Mouse (Mus musculus): Measurements from ENCODE around the gene Scml4.

Scml4 gene

GRCm38 (mm10) chr10:42860159-42860911 is at the start of gene Scml4:
TSS of gene Scml4 (plus strand) at chr10:42860370.
- no peak for DNase-seq

DNA sequence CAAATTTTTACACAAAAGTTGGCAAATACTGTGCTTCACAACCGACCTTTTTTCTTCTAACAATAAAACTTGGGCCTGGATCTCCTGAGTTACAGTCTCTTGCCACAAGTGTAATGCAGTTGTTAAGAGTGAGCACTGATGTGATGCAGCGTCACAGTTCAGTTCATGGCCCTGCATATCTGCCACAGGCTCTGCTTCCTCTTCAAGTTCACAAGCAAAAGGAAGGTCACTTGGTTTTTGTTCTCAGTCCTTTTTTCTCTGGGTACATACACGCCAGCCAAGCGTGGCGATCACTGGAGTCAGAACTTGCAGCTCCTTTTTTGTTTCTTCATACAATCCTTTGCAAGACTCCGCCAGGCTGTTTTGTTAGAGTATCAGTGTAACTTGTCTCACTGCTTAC is 34.2 kb upstream of the Scml4 start:
- no peak for DNase-seq

GRCm38 (mm10) chr10:42827155-42827554 is 33.0 kb upstream of the Scml4 start:
- DNase-seq = no peak

- DNase-seq = no peak
Measured at GRCm38 (mm10) chr10:42830007-42830406, 30.2 kb upstream of the Scml4 start.

DNA sequence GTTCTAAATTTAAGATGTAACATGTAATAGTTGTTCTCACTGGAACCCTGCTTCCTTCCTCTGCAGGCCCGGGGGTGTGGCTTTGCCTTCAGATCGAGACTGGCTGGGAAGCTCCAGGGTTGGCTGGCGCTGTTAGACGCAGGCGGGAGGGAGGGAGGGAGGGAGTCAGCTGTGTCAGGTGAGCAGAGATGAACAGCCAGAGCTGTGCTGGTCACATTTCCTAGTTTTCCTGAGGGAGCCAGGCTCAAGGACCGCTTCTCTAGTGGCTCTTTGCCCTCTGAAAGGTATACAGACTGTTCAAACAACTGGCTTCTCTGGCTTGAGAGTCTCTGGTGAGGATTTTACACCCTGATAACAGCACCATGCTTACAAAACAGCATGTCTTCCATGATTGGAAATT is 29.8 kb upstream of the Scml4 start:
- DNase-seq = no peak

GRCm38 (mm10) chr10:42832677-42833076 is 27.5 kb upstream of the Scml4 start:
- DNase-seq = peak in 1 of 2 experiments; percentile 12

GRCm38 (mm10) chr10:42833871-42834727 is 26.1 kb upstream of the Scml4 start:
- no peak for DNase-seq

DNA sequence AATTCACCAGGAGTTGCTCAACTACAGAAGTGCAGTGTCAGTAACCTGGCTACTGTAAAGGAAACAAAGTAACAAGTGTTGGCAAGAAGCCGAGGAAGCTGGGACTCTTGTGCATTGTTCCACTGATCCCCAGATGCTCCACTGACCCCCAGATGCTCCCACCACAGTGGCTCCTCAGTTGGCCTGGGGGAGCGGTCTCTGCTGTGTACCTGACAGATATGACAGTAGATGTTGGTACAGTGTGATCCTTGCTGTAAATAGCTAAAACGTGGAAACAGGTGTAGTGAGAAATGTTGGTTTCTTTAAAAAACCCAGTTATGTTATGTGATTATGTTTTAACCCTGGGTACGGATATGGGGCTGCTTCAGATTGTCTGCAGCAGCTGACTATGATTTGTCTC is 22.1 kb upstream of the Scml4 start:
- no peak for DNase-seq

GRCm38 (mm10) chr10:42838736-42839135 is 21.4 kb upstream of the Scml4 start:
- no peak for DNase-seq

DNA sequence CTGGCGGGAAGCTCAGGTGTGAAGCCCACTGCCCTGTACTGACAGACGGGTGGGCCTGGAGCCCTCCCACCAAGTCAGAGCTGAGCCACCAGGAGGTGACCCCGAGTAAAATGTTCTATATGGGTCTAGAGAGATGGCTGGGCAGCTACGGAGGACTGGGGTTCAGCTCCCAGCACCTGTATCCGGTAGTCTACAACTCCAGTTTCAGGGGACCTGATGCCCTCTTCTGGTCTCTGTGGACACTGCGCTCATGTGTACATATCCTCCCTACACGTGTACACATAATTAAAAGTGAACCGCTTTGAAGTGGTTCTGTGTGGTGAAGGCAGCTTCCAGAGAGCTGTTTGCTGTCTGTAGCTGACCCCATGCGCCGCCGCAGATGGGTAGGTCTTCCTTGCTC is 20.1 kb upstream of the Scml4 start:
- DNase-seq = no peak

DNA sequence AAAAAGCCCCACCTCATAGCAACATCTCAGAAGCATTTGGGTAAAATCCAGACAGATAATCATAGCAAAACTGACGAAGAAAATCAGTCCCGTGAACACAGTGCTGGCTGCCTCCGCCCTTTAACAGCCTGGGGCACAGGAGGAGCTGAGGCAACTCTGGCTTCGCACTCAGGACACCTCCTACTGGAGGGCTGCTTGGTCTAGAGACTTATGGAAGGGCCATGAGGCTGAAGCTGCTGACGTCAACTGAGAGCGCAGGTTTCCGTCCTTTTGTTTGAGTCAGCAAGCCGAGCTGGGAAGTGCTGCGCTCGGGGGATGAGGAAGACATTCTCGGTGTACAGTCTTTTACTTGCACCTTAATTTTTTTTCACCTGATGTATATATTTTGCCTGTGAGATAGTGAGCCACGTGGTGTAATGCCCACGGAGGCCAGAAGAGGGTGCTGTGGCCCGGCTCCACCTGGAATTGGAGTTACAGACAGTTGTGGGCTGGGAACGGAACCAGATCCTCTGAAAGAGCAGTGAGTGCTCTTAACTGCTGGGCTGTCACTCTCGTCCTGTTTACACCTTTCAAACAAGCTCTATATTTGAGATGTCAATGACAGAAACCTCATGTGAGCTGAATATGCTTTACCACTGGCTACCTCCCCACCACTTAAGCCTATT is 18.5 kb upstream of the Scml4 start:
- peak in 1 of 2 experiments; percentile 36 for DNase-seq

GRCm38 (mm10) chr10:42842358-42842757 is 17.8 kb upstream of the Scml4 start:
- DNase-seq = peak; percentile 70 to 81

DNA sequence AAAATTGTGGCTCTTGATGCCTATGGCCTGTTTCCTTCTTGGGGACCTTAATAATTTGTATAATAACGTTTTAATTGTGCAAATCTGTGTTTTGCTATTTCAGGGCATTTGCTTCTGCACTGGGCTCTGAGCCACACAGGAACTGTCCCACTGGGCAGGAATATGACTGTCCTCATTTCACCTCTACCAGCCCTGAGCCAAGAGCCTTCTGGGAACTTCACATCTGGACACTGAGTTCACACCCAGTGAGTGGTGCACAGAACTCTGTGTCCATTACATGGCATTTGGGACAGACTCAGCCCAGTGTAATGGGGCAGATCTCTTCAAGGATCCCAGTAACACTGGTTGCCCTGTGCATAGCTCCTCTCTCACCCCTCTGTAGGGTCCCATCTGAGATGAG is 16.8 kb upstream of the Scml4 start:
- peak; percentile 29 to 36 for DNase-seq

DNA sequence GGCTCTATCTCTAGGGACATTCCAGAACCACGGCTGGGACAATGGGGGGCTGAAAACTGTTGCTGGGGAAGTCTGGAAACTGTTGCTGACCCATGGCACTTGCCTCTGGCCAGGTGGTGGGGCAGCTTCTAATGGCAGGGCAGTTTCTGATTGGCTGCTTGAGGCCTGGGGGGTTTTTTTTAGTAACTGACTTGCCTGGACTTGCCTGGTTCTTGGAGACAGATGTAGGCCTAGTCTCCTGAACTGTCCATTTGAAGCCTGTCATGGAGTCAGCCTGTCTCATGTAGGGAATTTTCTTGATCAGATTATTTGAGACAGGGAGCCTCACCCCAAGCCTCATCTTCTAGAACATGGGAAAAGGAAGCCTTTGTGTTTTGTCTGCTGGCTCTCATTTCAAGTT is 14.7 kb upstream of the Scml4 start:
- no peak for DNase-seq

DNA sequence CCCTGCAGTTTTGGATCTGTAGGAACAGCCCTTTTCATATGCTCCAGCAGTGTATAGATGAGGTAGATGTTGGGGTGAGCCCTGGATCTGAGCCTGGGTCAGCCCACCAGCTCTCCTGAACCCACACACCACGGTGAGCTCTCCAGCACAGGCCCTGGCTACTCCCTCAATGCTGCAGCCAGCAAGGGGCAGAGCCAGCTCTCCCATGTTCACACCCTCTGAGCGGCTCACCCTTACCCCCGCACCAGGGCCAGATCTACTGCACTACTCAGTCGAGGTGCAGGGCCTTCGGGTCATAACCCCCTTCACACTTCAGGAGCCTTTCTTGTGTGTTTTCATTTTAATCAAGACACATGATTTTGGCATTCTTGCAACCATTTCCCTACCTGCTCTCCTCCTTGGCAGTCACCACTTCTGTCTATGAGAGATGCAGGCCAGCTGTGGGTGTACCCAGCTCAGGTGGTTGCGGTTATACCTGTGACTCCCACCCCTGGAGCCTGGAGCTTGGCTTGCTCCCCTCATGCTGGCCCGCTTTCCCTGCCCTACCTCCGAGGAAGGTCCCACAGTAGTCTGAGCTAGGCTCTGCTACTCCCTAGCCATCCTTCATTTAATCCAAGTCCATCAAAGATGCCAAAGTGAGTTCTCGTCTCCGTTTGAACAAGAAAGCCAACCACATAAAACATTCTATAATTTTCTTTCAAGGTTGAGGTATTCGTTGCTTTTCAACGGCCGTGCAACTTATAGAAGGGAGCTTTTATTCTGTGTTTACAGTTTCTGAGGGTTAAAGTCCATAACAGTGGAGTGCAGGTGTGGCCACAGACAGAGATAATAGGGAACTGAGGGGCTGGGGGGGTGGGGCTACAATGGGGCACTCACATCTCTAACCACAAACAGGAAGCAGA is 11.7 kb upstream of the Scml4 start:
- DNase-seq = no peak

DNA sequence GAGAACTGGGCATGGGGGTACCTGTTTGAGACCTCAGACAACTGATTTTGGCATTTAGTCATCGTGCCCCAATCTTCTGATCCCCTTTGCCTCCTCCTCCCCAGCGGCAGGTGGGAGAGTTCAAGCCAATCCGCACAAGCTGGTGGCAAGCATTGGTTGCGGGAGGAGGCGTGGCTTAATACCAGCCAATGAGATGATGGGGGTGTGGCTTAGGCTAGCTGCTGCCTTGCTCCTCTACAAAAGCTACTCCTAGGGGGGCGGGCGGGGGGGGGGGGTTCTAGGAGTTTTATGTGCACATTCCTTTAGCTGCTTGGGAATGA is 11.1 kb upstream of the Scml4 start:
- DNase-seq = no peak

DNA sequence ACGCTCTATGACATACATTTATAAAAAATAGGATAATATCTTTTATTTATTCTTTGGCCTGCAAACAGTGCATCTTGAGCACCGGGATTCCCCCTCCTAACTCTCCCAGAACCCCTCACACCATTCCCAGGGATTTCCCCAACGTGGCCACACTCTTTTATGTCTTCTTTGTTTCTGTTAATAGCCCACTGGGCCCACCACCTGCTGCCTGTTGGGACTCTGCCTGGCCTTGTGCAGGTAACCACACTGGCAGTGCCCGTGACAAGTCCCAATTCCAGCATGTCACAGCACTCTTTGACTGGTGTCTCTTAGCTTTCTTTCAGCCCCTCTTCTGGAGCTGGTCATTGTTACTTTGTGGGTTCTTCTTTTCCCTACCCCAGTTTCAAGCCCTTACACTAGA is 5.3 kb upstream of the Scml4 start:
- DNase-seq = no peak

DNA sequence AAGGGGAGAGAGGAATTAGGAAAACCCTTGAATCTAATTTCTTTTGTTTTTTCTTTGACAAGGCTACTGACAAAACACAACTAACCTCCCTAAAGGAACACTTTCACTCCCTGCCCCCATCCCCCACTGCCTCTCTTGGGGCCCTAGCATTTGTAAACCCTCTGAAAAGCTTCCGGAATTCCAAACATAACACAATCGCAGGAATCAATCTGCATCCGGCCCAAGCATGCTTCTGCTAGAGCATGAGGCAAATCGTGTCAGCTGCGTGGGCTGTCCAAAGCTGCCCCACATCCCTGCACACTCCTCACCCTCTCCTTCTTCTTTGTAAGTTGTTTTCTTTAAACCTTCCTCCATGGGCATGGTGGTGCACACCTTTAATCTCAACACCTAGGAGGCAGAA is 4.9 kb upstream of the Scml4 start:
- no peak for DNase-seq

DNA sequence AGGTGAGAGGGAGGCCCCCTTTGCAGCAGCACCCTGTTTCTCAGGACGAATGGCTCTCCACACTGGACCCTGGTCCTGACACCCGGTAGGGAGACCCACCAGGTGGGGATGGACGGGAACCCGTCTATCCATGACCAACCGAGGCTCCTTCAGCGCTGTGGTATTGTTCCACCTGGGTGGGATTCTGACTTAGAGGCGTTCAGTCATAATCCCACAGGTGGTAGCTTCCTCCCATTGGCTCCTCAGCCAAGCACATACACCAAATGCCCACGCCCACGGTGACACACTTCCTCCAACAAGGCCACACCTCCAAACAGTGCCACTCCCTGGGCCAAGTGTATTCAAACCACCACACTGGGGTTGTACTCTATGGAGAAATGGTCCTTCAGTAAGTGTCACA is 3.6 kb upstream of the Scml4 start:
- no peak for DNase-seq

DNA sequence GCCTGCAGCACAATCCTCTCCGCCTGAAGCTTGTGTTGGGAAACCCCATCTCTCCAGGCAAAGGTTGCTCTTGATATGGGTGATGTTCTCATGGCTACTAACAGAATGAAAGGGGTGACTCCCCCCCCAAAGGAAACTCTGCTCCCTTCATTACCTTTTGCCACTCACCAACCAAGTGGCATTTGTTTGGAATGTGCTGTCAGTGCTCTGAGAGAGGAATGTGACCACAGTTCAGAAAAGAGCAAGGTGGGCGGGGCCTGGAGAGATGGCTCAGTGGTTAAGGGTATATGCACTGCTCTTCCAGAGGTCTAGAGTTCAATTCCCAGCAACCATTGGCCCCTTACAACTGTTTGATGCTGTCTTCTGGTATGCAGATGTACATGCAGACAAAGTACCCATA is 3.1 kb upstream of the Scml4 start:
- no peak for DNase-seq

GRCm38 (mm10) chr10:42859781-42860158 is 400 bp upstream of the Scml4 start:
- DNase-seq = no peak

GRCm38 (mm10) chr10:42861446-42861845 is 1.3 kb downstream of the Scml4 start:
- DNase-seq = no peak

Data from cerebellum, postnatal 25 days (tissue).